Mouse (Mus musculus) heart, postnatal 14 days (tissue): ENCODE results near the gene Jmjd8. TPM values are rescaled to one million over a fixed set of nuclear protein-coding genes. Genes with fewer than 3 reads are reported as not detected.
A peak's percentile ranks its signal among the peaks of the same experiment; 100 is the strongest.
"Not testable (repeated sequence)": the region's sequence is repeated elsewhere in the genome, so short reads cannot be mapped to it uniquely, and the experiment has no call there.

ENCODE experiments used
- DNase-seq, 2 experiments: peaks; one replicate each; pipeline ENCODE4 v3.0.0; 2021 to 2022
- intact Hi-C: fragments of 180-260 bp; cut with DNase I; formaldehyde crosslinking; loops from one replicate; pipeline ENCODE4 v1.15.1; 2025
- total RNA-seq, 2 experiments: library from RNA; stranded (reverse); gene quantifications; 2 replicates each; pipeline ENCODE4 v1.2.3; 2021

The Jmjd8 gene
- total RNA-seq, 2 experiments from 2014 or later = 33.1 to 34.1 TPM

DNA sequence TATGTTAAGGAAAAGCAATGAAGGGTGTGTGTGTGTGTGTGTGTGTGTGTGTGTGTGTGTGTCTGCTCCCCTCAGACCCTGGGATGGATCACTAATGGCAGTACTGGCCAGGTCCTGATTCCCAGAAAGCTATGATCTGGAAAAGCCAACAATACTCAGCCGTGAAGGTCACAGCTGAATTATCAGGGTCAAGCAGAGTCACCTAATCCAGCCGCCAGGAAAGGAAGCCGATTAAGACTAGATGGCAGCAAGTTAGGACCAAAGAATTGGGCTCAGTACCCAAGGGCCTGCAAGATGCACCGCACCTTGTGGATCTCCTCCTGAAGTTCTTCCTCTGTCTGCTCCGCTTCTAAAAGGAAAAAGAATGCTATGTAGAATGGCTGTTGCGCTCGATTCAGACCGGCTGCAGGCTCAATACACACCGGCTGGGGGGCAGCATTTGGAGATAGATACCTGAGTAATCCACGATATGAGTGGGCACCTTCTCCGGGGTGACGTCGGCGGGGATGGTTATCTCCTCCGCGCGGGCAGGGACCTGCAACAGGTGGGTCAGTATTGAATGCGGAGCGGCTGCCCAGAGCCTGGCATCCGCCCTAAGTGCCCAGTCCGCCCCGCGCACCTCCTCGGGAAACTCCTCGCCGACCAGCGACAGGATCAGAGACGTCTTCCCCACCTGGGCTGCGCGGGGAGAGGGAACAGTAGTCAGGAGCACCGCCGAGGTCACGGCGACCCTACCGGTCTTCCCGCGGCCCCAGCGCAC lies 15.1 kb downstream of the Jmjd8 start:
- DNase-seq = no peak
- intact Hi-C loops = loop anchor here (2.0 kb wide), 1 partner anchor 23 kb away; no protein-coding TSS in a partner anchor

- DNase-seq = peak; percentile 92 to 96
- intact Hi-C loops = loop anchor here (2.0 kb wide), 1 partner anchor 22 kb away; no protein-coding TSS in a partner anchor
These were observed 15.8 kb downstream of the Jmjd8 start, which contains the start of gene Rhot2 for GRCm38 (mm10) chr17:25844396-25844901. TSS of gene Rhot2 (minus strand) at chr17:25844851.

DNA sequence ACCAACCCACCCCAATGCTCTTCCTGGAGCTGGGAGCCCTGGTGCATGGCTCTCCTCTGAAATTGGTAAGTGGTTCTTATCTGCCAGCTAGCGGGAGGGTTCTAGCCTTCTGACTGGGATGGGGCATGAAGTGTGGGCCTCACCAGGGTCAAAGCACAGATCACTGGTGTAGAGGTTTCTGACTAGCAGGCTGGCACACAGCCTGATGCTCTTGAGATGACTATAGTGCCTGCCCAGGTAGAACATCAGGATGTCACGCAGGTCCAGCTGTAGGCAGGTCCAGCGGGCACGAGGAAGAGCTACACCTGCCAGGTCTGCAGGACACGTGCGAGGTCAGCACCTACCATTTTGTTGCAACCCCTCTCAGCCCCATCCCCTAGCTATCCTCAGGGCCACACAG lies 31.6 kb downstream of the Jmjd8 start:
- intact Hi-C loops = no loop called here
- DNase-seq = no peak

GRCm38 (mm10) chr17:25860832-25861703 lies 32.4 kb downstream of the Jmjd8 start, which contains the start of gene Wdr90:
TSS of gene Wdr90 (minus strand) at chr17:25861501.
- intact Hi-C loops = no loop called here
- peak; percentile 89 to 92 for DNase-seq

GRCm38 (mm10) chr17:25861704-25862612 lies 33.3 kb downstream of the Jmjd8 start:
- DNase-seq = no peak
- intact Hi-C loops = no loop called here

DNA sequence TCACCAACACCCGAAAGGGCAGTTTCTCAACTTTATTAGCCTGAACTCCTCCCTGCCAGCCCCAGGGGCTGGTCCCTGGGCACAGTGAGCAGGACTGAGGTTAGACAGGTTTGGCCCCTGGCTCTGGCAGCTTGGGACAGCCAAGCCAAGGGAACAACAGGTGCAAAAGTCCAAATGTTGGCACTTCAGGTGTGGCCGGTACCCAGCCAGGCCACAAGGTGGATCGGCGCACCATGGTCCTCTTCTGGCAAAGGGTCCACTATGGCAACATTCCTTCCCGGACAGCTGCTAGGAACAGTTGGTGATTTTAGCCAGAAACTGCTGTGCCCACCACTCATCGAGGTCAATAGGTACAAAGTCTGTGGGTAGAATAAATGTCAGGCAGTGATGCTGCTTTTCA lies 35.0 kb downstream of the Jmjd8 start:
- intact Hi-C loops = no loop called here
- DNase-seq = no peak

GRCm38 (mm10) chr17:25864311-25864710 lies 35.6 kb downstream of the Jmjd8 start:
- DNase-seq = no peak
- intact Hi-C loops = no loop called here

DNA sequence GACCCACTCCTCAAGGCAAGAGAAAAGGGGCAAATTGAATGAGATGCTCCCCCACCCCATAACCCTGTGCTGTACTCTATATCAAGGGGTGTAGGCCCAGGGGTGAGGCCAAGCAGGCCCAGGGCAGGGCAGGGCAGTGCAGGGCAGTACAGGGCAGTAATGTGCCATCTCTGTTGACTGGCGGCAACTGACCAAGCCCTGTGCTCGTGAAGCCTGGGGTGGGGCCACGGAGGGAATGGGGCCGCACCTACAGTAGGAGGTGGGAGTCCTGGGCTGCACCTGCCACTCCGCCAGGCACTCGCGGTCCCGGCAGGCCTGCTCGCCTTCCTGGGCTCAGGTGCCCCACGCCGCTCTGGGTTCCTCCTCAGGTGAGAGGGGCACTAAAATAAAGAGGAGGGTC lies 36.6 kb downstream of the Jmjd8 start:
- no peak for DNase-seq
- intact Hi-C loops = loop anchor here (5.0 kb wide), 1 partner anchor 93 kb away; the partner anchor contains the start of gene Narfl

- DNase-seq = no peak
- intact Hi-C loops = loop anchor here (2.0 to 5.0 kb wide), 2 partner anchors 21 to 94 kb away; partner anchors contain the start of genes Narfl and Rhot2
These were observed 37.5 kb downstream of the Jmjd8 start for GRCm38 (mm10) chr17:25866172-25866571.

- no peak for DNase-seq
- intact Hi-C loops = loop anchor here (2.0 to 5.0 kb wide), 2 partner anchors 23 to 95 kb away; partner anchors contain the start of genes Narfl and Rhot2
These were observed 38.8 kb downstream of the Jmjd8 start for GRCm38 (mm10) chr17:25867509-25867835.

DNA sequence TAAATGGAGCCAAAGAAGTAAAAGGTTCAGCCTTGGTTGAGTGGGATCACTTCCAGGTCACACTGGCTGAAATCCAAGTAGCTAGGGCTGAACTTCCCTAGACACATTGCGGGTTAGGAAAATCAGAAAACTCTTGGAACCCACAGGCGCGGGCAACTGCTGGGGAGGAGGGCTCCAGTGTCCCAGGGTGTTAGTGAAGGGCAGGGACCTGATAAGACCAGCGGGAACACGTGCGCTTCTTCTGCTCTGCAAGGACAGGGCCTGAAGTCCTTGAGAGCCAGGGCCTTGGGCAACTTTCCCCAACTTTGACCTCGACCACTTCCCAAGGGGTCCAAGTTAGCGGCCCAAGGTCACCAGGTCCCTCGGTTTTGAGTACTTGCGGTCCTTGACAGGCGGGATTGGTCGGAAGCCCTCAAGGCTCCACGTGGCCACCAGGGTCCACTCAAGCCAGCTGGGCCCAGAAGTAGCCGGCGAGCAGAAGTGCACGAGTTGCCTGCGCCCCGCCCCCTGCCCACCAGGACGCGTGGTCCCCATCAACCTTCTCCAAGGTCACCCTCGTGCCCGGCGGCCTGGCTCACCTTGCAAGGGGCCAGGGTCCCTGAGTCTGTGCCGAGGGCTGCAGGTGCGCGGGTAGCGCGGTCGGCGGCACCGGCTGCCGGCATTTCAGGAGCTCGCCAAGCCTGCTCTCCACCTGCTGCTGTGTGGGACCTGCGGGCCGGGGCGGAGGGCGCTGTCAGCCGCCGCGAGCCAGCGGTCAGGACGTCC lies 39.4 kb downstream of the Jmjd8 start:
- intact Hi-C loops = loop anchor here (2.0 to 5.0 kb wide), 2 partner anchors 23 to 96 kb away; partner anchors contain the start of genes Narfl and Rhot2
- DNase-seq = peak; percentile 55 to 73

DNA sequence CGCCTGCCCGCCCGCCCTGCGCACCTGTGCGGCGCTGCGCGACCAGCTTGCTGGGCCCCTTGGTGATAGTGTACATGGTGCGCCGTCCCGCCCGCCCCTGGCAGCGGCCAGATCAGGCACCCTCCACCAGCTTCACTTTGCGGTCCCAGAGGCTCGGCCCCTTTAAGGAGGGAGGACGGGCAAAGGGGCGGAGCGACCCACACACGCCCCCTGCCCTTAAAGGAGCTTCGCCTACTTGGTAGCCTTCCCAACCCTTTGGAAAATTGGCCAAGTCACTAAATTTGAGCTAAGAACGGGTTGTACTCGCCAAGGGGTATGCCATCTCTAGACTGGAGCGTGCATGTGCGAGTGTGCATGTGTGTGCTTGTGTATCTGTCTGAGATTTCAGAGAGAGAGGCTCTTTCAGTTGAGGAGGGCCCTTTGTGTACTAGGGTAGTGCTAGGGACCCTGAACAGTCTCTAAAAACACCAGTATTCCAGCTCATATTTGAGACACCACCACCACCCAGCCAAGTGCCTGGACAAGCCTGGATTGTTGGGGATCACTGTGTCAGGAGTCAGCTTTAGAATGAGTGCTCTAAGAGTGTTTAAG lies 40.0 kb downstream of the Jmjd8 start, which contains the start of gene Mcrip2:
TSS of gene Mcrip2 (minus strand) at position 164 of the 591 bp plus-strand sequence.
- intact Hi-C loops = loop anchor here (5.0 kb wide), 1 partner anchor 96 kb away; the partner anchor contains the start of gene Narfl
- DNase-seq = peak; percentile 83 to 86

- intact Hi-C loops = loop anchor here (5.0 kb wide), 1 partner anchor 97 kb away; the partner anchor contains the start of gene Narfl
- no peak for DNase-seq
These were observed 40.8 kb downstream of the Jmjd8 start for GRCm38 (mm10) chr17:25869498-25869897.

- intact Hi-C loops = loop anchor here (5.0 kb wide), 1 partner anchor 98 kb away; the partner anchor contains the start of gene Narfl
- no peak for DNase-seq
These were observed 41.3 kb downstream of the Jmjd8 start for GRCm38 (mm10) chr17:25869954-25870353.

DNA sequence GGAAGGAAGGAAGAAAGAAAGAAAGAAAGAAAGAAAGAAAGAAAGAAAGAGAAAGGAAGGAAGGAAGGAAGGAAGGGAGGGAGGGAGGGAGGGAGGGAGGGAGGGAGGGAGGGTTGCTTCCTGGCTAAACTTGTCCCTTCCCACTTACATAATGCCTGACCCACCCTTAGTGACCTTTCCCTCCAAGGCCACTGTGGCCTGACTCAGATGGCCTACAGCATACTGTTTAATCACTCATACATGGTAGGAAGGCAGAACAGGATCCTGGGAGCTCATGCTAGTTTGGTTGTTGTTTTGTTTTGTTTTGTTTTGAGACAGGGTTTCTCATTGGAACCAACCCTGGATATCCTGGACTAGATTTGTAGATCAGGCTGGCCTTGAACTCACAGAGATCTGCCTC lies 42.9 kb downstream of the Jmjd8 start:
- intact Hi-C loops, DNase-seq: not testable (repeated sequence)

DNA sequence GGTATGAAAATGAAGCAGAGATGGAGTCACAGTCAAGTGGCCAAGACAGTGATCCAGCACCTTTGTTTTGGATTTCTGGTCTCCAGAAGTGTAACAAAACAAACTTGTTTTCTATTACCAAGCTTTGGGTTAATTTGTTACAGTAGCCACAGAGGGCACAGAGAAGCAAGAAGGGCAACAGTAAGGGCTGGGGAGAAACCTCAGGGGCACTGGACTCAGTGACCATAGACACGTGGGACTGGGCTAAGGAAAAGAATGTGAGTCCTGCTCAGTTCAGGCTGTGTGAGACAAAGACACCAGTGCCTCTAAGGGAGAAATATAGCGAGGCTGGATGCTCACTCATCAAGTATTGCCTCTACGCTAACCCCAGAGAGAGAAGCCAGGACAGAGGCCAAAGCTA lies 44.0 kb downstream of the Jmjd8 start:
- DNase-seq = no peak
- intact Hi-C loops = no loop called here

DNA sequence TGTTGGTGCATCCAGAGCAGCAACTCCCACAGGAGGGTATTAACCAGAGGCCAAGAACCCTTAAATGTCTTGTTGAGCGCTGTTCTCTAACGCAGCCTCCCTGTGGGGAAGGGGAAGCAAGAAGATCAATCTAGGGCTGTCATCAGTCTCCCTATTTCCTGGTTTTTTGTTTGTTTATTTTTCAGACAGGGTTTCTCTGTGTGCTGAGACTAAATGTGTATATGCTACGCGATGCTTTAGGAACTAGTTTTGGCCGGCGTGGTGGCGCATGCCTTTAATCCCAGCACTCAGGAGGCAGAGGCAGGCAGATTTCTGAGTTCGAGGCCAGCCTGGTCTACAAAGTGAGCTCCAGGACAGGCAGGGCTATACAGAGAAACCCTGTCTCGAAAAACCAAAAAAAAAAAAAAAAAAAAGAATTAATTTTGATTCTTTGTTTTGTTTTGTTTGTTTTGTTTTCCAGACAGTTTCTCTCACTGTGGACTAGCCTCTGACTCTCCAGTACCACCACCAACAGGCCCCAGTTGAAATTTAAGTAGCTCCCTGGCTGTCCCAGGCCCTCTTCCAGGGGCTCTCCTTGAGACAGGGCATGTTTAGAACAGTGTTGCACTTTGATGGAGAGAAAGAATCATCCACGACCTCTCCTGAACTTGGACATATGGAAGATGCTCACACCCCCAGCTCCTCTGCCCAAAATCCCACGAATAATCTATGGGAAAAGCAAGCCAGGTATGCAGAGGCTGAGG lies 44.9 kb downstream of the Jmjd8 start:
- intact Hi-C loops = no loop called here
- DNase-seq = no peak
